Mouse (Mus musculus) forebrain, embryonic 15.5 days (tissue): ENCODE measurements around the gene Gm21974. TPM values are rescaled to one million over a fixed set of nuclear protein-coding genes. Genes with fewer than 3 reads are reported as not detected.
A peak's percentile ranks its signal among the peaks of the same experiment; 100 is the strongest.
"Not testable (repeated sequence)": the region's sequence is repeated elsewhere in the genome, so short reads cannot be mapped to it uniquely, and the experiment has no call there.

Experiments
- ATAC-seq: fragments of 200-750 bp; cut with Nextera tagmentation; replicated peaks from 2 replicates; pipeline ENCODE4 v1.8.0; 2017; ENCODE audit warnings: mild to moderate bottlenecking, moderate TSS enrichment, moderate library complexity
- H3K27ac ChIP-seq: fragments of 300-500 bp; sonication (generic); replicated peaks from 2 replicates; pipeline ENCODE4 v1.5.1; 2015; ENCODE audit warnings: mild to moderate bottlenecking, inconsistent platforms
- H3K27me3 ChIP-seq: fragments of 300-500 bp; sonication (generic); 2 replicates; pipeline ENCODE4 v1.6.1; 2015; ENCODE audit warnings: inconsistent platforms
- H3K36me3 ChIP-seq: fragments of 300-500 bp; sonication (generic); 2 replicates; pipeline ENCODE4 v1.6.1; 2015; ENCODE audit warnings: mild to moderate bottlenecking, inconsistent platforms
- H3K4me1 ChIP-seq: fragments of 300-500 bp; sonication (generic); 2 replicates; pipeline ENCODE4 v1.6.1; 2015; ENCODE audit warnings: inconsistent platforms
- H3K4me2 ChIP-seq: fragments of 300-500 bp; sonication (generic); replicated peaks from 2 replicates; pipeline ENCODE4 v1.6.1; 2015; ENCODE audit warnings: mild to moderate bottlenecking, inconsistent platforms
- H3K4me3 ChIP-seq: fragments of 300-500 bp; sonication (generic); 2 replicates; pipeline ENCODE4 v1.5.1; 2015; ENCODE audit warnings: mild to moderate bottlenecking, inconsistent platforms
- H3K9ac ChIP-seq: fragments of 300-500 bp; sonication (generic); replicated peaks from 2 replicates; pipeline ENCODE4 v1.6.1; 2015; ENCODE audit warnings: mild to moderate bottlenecking, inconsistent platforms
- H3K9me3 ChIP-seq: fragments of 300-500 bp; sonication (generic); 2 replicates; pipeline ENCODE4 v1.6.1; 2016; ENCODE audit warnings: inconsistent platforms
- WGBS: fragments of 180-500 bp; shearing (Covaris S2); methylation state at CpG from one replicate; pipeline ENCODE4 v1.1.7; 2015; ENCODE audit warnings: mixed read lengths; 5-methylcytosine and 5-hydroxymethylcytosine counted together
- polyA plus RNA-seq: library from polyadenylated mRNA; unstranded; fragments of >200 nt; fragmentation: Nextera tagmentation; extraction: Ambion mirVana; gene quantifications from 2 replicates; pipeline ENCODE4 v1.2.1, GENCODE M21; 2015

The Gm21974 gene
- polyA plus RNA-seq, 1 experiment from 2014 or later: not detected

GRCm38 (mm10) chr7:127912190-127912871 lies 17.1 kb upstream of the Gm21974 start, which contains the start of gene Kat8:
Gene Kat8, plus strand, starts transcription at chr7:127912516.
- peaks cover 15% of the 10 kb centered on the region for H3K4me1 ChIP-seq
- H3K9ac ChIP-seq: peak within 1 kb of the TSS; percentile 81
- H3K36me3 ChIP-seq: peaks cover 41% of the 10 kb centered on the region
- ATAC-seq: peak; percentile 97
- H3K4me2 ChIP-seq: peak within 1 kb of the TSS; percentile 79
- H3K4me3 ChIP-seq: peak within 1 kb of the TSS; percentile 89
- no peaks in the 10 kb centered on the region for H3K9me3 ChIP-seq
- H3K27ac ChIP-seq: peak within 1 kb of the TSS; percentile 84
- under 1% methylated on average over 40 of the region's 40 CpGs for WGBS
- no peaks in the 10 kb centered on the region for H3K27me3 ChIP-seq

DNA sequence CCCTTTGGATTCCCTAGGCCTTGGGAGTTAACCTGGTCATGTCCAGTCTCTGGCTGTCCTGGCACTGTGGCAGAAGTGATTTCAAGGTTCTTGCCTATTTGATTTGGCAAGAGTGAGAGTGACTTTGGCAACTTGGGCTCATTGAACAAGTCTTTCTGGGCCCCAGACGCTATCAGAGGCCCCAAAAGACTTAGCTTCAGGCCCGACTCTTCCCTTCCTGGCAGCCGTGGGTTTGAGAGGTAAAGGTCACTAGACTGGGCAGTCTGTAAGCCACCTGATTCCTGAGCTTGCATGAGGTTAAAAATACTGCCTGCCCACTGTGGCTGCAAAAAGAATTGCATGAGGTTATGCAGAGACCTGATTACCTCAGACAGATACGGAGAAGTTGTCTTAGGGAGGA lies 13.4 kb upstream of the Gm21974 start:
- Histone ChIP-seq H3K4me2 (no peak overlapping the region), H3K9ac (no peak overlapping the region), H3K4me3 (no peak overlapping the region), H3K27me3 (no peaks in the 10 kb centered on the region), H3K27ac (no peak overlapping the region), H3K9me3 (no peaks in the 10 kb centered on the region), H3K4me1 (peaks cover 28% of the 10 kb centered on the region), H3K36me3 (peaks cover 34% of the 10 kb centered on the region)
- no peak for ATAC-seq
- WGBS: 93% methylated on average over 4 of the region's 4 CpGs

GRCm38 (mm10) chr7:127907939-127908338 lies 12.7 kb upstream of the Gm21974 start:
- 97% methylated on average over 12 of the region's 12 CpGs for WGBS
- H3K4me1 ChIP-seq: peaks cover 22% of the 10 kb centered on the region
- H3K4me3 ChIP-seq: no peak overlapping the region
- no peak overlapping the region for H3K9ac ChIP-seq
- no peak overlapping the region for H3K4me2 ChIP-seq
- no peaks in the 10 kb centered on the region for H3K27me3 ChIP-seq
- H3K27ac ChIP-seq: no peak overlapping the region
- ATAC-seq: no peak
- H3K36me3 ChIP-seq: peaks cover 34% of the 10 kb centered on the region
- no peaks in the 10 kb centered on the region for H3K9me3 ChIP-seq

DNA sequence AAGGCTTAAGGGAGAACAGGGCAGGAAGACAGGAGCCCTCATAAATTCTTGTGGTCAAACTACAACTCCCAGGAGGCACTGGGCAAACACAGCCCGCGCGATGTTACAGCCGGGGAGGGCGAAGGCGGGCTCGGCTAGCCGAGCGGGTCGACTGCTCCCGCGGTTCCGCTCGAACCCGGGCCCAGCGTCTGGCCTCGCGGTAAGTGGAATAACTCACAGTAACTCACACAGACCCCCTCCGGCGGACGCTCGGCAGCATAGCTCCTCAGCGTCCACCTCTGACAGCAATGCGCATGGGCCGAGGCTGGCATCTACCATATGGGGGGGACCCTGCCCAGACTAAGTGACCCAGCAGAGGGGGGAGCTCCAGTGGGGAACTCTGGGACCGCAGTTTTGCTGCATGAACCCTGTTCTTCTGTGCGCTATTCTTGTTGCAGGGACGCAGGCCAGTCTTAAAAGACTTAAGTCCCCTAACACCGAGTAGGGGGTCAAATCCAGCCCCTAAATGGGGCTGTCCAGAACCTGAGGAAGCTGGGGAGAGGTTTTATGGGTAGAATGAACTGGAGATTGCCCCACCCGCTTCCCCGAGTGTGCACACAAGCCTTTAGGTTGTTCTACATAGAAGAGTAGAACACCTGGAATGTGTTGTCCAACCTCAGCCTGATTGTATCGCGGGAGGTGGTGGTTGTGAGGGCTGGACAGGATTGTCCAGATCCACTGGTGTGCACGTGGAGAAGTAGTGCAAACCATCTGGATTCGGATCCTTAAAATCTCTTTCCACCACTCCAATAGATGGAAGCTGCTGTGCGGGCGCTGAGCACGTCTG lies 8.9 kb upstream of the Gm21974 start, which contains the start of gene Bckdk:
Gene Bckdk (plus strand): TSS at position 112 of the 826 bp plus-strand sequence.
- 7% methylated on average over 38 of the region's 38 CpGs for WGBS
- ATAC-seq: peak; percentile 95
- peak within 1 kb of the TSS; percentile 91 for H3K9ac ChIP-seq

GRCm38 (mm10) chr7:127901772-127902171 lies 6.5 kb upstream of the Gm21974 start:
- Histone ChIP-seq H3K27me3 (no peaks in the 10 kb centered on the region), H3K4me2 (no peak overlapping the region), H3K36me3 (peaks cover 7% of the 10 kb centered on the region; the same call in 1 of the 2 replicates), H3K4me3 (no peak overlapping the region), H3K9ac (no peak overlapping the region), H3K9me3 (no peaks in the 10 kb centered on the region), H3K4me1 (peaks cover 13% of the 10 kb centered on the region), H3K27ac (no peak overlapping the region)
- ATAC-seq: no peak
- WGBS: 82% methylated on average over 2 of the region's 2 CpGs

More for the DNA sequence above, 8.9 kb upstream of the Gm21974 start, which contains the start of gene Bckdk:
- peak within 1 kb of the TSS; percentile 85 for H3K27ac ChIP-seq
- peak within 1 kb of the TSS; percentile 89 for H3K4me3 ChIP-seq
- H3K36me3 ChIP-seq: peaks cover 31% of the 10 kb centered on the region
- H3K4me2 ChIP-seq: peak within 1 kb of the TSS; percentile 87
- H3K27me3 ChIP-seq: no peaks in the 10 kb centered on the region
- peaks cover 13% of the 10 kb centered on the region for H3K4me1 ChIP-seq
- no peaks in the 10 kb centered on the region for H3K9me3 ChIP-seq

GRCm38 (mm10) chr7:127899997-127900396 lies 4.7 kb upstream of the Gm21974 start:
- Histone ChIP-seq H3K36me3 (no peaks in the 10 kb centered on the region), H3K9ac (no peak overlapping the region), H3K4me2 (no peak overlapping the region), H3K27ac (no peak overlapping the region), H3K4me1 (peaks cover 10% of the 10 kb centered on the region), H3K4me3 (no peak overlapping the region), H3K27me3 (no peaks in the 10 kb centered on the region), H3K9me3 (no peaks in the 10 kb centered on the region)
- WGBS: 51% methylated on average over 7 of the region's 7 CpGs
- no peak for ATAC-seq

GRCm38 (mm10) chr7:127898179-127898956 lies 3.1 kb upstream of the Gm21974 start:
- no peak overlapping the region for H3K9ac ChIP-seq
- WGBS: 40% methylated on average over 10 of the region's 10 CpGs
- no peak overlapping the region for H3K4me3 ChIP-seq
- H3K27ac ChIP-seq: no peak overlapping the region
- no peak overlapping the region for H3K4me2 ChIP-seq
- no peaks in the 10 kb centered on the region for H3K9me3 ChIP-seq
- H3K4me1 ChIP-seq: peaks cover 9% of the 10 kb centered on the region
- ATAC-seq: no peak
- H3K27me3 ChIP-seq: no peaks in the 10 kb centered on the region
- H3K36me3 ChIP-seq: 0 out of 2 replicates have a peak, but pooled peaks cover 2% of the 10 kb centered on the region

DNA sequence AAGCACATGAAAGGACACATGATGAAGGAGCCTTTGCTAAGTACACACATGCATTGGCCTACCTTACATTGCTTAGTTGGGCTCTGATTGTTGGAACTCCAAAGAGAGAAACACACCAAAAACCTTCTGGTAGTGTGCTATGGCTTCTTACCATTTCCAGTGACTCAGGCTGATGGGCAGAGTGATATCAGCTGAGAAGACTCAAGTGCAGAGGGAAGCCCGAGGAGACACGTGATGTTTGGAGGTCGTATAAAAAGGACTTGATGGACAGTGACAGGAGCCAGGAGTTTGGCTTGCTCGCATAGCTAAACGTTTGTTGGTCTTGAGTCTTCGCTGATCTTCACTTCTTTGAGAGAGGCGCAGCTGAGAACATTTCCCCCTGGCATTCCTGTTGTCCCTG lies 2.3 kb upstream of the Gm21974 start:
- Histone ChIP-seq H3K9me3 (no peaks in the 10 kb centered on the region), H3K9ac (no peak overlapping the region), H3K36me3 (0 out of 2 replicates have a peak, but pooled peaks cover 5% of the 10 kb centered on the region), H3K4me3 (no peak overlapping the region), H3K4me2 (no peak overlapping the region), H3K27me3 (no peaks in the 10 kb centered on the region), H3K27ac (no peak overlapping the region), H3K4me1 (peaks cover 9% of the 10 kb centered on the region)
- no peak for ATAC-seq
- 91% methylated on average over 7 of the region's 7 CpGs for WGBS

DNA sequence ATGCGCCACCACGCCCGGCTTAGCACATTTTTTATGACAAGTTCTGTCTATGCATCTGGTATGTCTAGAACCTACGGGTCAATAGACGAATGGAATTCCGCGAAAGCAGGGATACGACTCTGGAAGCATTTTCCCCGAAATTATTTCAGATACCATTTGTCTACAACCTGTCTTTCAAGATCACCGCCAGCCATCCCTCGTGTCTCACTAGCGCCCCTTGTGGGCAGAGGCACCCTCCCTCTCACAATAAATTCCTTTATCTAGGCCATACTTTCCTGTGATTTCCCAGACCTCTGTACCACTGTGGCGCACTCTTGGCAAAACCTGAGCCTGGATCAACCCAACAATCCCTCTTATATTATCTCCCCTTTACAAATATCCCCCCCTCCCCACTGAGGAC lies 1.1 kb upstream of the Gm21974 start:
- no peak overlapping the region for H3K9ac ChIP-seq
- no peak for ATAC-seq
- H3K4me2 ChIP-seq: no peak overlapping the region
- H3K27me3 ChIP-seq: no peaks in the 10 kb centered on the region
- no peak overlapping the region for H3K27ac ChIP-seq
- no peaks in the 10 kb centered on the region for H3K9me3 ChIP-seq
- no peak overlapping the region for H3K4me3 ChIP-seq
- 0 out of 2 replicates have a peak, but pooled peaks cover 8% of the 10 kb centered on the region for H3K36me3 ChIP-seq
- H3K4me1 ChIP-seq: peaks cover 9% of the 10 kb centered on the region
- WGBS: 60% methylated on average over 13 of the region's 13 CpGs

DNA sequence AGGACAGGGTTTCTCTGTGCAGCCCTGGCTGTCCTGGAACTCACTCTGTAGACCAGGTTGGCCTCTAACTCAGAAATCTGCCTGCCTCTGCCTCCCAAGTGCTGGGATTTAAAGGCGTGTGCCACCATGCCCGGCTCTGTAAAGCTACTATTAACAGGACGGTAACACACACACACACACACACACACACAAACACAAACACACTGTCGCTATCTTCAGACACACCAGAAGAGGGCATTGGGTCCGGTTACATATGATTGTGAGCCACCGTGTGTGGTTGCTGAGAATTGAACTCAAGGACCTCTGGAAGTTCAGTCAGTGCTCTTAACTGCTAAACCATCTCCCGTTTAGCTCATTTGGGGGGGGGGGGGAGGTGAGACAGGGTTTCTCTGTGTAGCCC lies 637 bp upstream of the Gm21974 start:
- 62% methylated on average over 7 of the region's 7 CpGs for WGBS
- Histone ChIP-seq H3K4me3 (peak overlapping the region; percentile 62), H3K4me2 (peak overlapping the region; percentile 68; the same call in 1 of the 2 replicates), H3K27ac (peak overlapping the region; percentile 35; the same call in 1 of the 2 replicates)
- H3K9me3 ChIP-seq, ATAC-seq, H3K4me1 ChIP-seq, H3K9ac ChIP-seq, H3K36me3 ChIP-seq, H3K27me3 ChIP-seq: not testable (repeated sequence)

DNA sequence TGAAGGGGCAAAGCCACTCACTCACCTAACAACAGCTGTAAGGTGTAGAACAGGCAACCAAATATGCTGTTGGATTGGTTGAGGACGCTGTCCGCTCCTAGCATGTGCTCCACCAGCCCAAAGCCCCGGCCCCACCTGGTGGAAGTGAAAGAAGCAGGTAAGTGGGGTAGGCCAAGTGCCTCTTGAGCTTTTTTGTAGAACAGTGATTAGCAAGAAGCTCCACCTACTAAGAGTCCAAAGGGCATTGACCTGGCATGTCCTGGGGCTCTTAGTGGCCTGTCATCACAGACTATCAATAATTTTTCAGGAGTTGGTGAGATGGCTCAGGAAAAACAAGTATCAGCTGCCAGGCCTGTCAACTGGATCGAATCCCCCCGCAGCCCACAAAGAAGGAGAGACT lies 774 bp downstream of the Gm21974 start:
- ATAC-seq: no peak
- H3K27ac ChIP-seq: no peak overlapping the region
- 87% methylated on average over 5 of the region's 5 CpGs for WGBS
- no peaks in the 10 kb centered on the region for H3K27me3 ChIP-seq
- peak overlapping the region; percentile 68 for H3K4me2 ChIP-seq
- no peaks in the 10 kb centered on the region for H3K9me3 ChIP-seq
- peak overlapping the region; percentile 54 for H3K9ac ChIP-seq
- H3K4me1 ChIP-seq: peaks cover 9% of the 10 kb centered on the region
- H3K4me3 ChIP-seq: peak overlapping the region; percentile 62
- peaks cover 20% of the 10 kb centered on the region for H3K36me3 ChIP-seq
